Mouse (Mus musculus) ES-CJ7 (cell line): ENCODE data around the gene Cdkn2a.

ENCODE experiments used
- DNase-seq: peaks from one replicate; pipeline ENCODE4 v3.0.0; 2011; ENCODE audit warnings: low read depth, low spot score

The Cdkn2a gene

GRCm38 (mm10) chr4:89277381-89277940 is 17.0 kb downstream of the Cdkn2a start:
- no peak for DNase-seq

- no peak for DNase-seq
These were observed 17.7 kb downstream of the Cdkn2a start for GRCm38 (mm10) chr4:89276669-89277219.

- no peak for DNase-seq
These were observed 18.5 kb downstream of the Cdkn2a start for GRCm38 (mm10) chr4:89275811-89276584.

- DNase-seq = no peak
These were observed 19.5 kb downstream of the Cdkn2a start for GRCm38 (mm10) chr4:89274829-89275548.

- no peak for DNase-seq
These were observed 20.4 kb downstream of the Cdkn2a start for GRCm38 (mm10) chr4:89274006-89274405.

- peak; percentile 30 for DNase-seq
These were observed 20.9 kb downstream of the Cdkn2a start for GRCm38 (mm10) chr4:89273585-89273984.

GRCm38 (mm10) chr4:89272961-89273540 is 21.4 kb downstream of the Cdkn2a start:
- DNase-seq = peak; percentile 34

GRCm38 (mm10) chr4:89272101-89272718 is 22.2 kb downstream of the Cdkn2a start:
- no peak for DNase-seq

GRCm38 (mm10) chr4:89257768-89258167 is 36.7 kb downstream of the Cdkn2a start:
- no peak for DNase-seq

- DNase-seq = no peak
These were observed 60.0 kb downstream of the Cdkn2a start for GRCm38 (mm10) chr4:89234446-89234845.
